Mouse (Mus musculus): ENCODE measurements at regions not wholly inside any gene's neighbourhood (a gene's known extent, or its start where the extent isn't known, plus 50 kb on each side); places are given as distances from the start of the nearest gene placed in this dataset.
A peak's percentile ranks its signal among the peaks of the same experiment; 100 is the strongest.

- DNase-seq (ENCODE audit: low read depth, low spot score) = no peak
These were observed 154.6 kb upstream of the Mvb12b start for GRCm38 (mm10) chr2:34042336-34042735.

DNA sequence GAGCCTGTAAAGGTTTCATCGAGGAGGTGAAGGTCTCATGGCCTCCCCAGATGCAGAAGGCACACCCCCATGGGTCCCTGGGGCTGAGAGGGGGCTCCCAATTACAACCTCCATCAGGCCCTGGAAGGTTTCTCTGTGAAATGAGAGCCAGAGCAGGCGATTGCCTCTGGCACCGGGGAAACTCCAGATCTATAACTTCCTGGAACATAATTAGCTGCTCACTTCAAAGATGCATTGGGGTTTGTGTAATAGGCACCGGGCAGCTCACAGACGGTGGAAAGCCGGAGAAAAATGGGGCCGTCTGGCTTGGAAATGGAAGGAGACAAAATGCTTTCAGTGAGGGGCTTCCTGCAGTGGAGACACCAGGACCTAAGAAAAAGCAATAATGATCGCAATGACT, 151.2 kb upstream of the Mvb12b start:
- DNase-seq (ENCODE audit: low read depth, low spot score) = no peak

GRCm38 (mm10) chr2:34033212-34033611, 145.5 kb upstream of the Mvb12b start:
- DNase-seq (ENCODE audit: low read depth, low spot score) = no peak

DNA sequence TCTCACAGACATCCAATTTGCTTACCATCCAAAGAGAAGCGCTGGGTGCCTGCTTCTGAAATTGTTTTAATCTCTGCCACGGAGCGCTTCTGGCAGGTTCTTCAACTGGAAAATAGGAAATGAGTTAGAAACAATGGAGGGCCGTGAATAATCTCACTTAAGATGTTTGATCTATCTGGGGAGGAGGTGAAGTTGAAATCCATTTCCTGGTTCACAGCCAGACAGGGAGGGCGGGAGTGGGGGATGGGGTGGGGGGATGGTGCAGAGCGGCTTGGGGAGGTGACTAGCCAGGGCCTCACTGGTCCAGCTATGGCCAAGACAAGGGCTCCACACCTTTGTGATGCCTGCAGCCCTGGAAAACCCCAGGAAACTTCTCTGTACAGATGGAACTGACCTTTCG, 143.7 kb upstream of the Mvb12b start:
- DNase-seq (ENCODE audit: low read depth, low spot score) = no peak

DNA sequence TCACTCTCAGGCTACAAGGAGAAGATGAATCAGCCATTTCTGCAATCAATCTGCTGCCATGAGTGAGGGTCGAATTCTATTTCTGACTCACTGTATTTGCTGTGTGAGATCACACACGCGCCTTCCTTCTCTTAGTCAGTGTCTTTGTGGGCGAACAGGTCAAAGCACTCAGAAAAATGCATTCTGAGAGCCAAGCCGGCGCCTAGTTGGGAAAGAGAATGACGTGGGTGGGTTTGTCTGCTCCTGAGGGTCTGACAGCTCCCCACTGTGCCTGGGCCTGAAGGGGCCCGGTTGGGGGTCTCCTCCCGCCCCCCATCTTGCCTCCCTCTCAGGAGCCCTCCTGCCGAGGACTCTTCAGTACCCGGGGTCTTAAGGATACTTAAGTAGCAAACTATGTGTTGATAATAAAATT, 143.3 kb upstream of the Mvb12b start:
- DNase-seq (ENCODE audit: low read depth, low spot score) = no peak

GRCm38 (mm10) chr2:34027445-34027844, 139.7 kb upstream of the Mvb12b start:
- peak; percentile 59 for DNase-seq (ENCODE audit: low read depth, low spot score)

- no peak for DNase-seq (ENCODE audit: low read depth, low spot score)
These were observed 139.0 kb upstream of the Mvb12b start for GRCm38 (mm10) chr2:34026566-34027360.

DNA sequence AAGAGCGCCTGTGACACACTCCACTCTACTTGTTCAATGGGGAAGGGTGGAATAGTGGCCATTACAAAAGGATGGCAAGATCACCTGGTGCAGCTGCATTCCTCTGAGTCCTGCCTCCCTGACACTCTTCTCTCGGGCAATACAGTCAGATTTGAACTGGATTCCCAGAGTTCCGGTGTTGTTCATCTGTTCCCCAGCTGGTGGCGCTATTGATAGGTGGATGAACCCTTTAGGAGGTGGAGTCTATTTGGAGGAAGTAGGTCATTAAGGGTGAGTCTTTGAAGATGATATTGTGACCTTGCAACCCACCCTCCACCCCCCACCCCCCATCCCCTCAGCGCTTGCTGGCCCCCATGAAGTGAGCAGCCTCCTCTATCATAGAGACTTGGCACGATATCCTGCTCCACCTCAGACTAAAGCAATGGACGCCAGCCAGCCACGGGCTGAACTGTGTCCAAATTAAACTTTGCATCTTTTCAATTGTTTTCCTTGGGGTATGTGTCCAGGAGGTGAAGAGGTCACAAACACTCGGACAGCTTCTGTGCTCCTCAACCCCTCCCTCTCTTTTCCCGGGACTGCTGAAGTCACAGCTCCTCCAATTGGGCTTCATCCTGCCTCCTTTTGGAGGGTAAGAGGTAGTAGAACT, 138.1 kb upstream of the Mvb12b start:
- peak; percentile 40 for DNase-seq (ENCODE audit: low read depth, low spot score)

DNA sequence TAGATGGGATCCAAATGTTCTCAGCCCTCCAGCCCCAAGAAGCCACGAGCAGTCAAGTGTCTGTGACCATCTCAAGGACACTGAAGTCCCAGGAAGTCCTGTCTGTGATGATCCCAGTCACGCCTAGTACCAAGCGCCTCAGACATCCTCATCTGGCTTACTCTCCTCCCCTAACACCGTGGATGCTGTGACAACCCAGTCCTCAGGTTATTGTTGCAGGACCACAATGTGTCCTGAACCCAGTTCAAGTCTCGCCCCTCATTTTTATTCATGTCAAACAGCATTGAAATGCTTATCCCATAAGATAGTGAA, 129.4 kb upstream of the Mvb12b start:
- DNase-seq (ENCODE audit: low read depth, low spot score) = no peak

- no peak for DNase-seq (ENCODE audit: low read depth, low spot score)
These were observed 128.8 kb upstream of the Mvb12b start for GRCm38 (mm10) chr2:34016350-34017141.

DNA sequence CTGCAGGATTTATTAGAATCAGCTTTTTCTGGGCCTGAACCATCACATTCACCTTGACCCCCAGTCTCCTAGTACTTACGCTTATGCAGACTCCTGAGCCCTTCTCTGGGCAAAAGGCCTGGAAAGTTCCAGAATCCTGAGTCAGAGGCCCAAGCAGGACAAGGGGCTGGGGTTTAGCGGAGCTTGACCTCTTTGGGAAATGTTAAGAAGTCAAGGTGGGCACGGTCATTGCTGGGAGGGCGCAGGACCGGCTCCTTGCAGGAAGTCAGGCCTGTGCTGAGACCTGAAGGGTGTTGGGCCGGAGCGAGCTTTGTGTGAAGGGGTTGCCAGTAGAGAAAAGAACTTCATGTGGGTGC, 127.9 kb upstream of the Mvb12b start:
- no peak for DNase-seq (ENCODE audit: low read depth, low spot score)

GRCm38 (mm10) chr2:34014868-34015639, 127.3 kb upstream of the Mvb12b start:
- no peak for DNase-seq (ENCODE audit: low read depth, low spot score)

DNA sequence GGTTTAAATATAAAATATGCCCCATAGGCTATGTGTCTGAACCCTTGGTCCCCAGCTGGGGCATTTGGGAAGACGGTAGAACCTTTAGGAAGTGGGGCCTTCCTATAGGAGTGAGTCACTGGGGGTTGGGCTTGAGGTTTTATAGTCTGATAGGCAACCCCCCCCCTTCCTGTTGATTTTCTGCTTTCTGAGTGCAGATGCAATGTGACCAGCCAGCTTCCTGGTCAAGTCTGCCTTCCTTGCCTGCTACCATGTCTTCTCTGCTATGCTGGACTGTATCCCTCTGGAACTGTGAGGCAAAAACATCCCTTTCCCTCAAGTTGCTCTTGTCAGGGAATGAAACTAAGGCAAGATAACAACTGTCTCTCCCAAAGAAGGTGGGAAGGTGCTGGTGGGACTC, 122.4 kb upstream of the Mvb12b start:
- DNase-seq (ENCODE audit: low read depth, low spot score) = no peak

DNA sequence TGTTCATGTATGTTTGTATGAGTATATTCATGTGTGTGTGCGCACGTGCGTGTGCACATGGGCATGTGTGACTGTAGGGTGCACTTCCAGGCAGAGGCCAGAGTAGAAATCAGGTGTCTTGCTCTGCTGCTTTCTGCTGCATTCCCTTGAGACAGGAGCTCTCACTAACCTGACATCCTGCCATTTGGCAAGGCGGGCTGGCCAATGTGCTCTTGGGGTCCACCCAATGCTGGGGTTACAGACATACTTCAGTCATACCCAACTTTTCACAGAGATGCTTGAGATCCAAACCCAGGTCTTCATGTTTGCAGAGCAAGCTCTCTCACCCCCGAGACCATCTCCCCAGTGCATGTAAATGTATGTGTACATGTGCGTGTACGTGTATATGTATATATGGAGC, 120.2 kb upstream of the Mvb12b start:
- no peak for DNase-seq (ENCODE audit: low read depth, low spot score)

GRCm38 (mm10) chr2:33997106-33997505, 109.4 kb upstream of the Mvb12b start:
- no peak for DNase-seq (ENCODE audit: low read depth, low spot score)

GRCm38 (mm10) chr2:33996331-33996730, 108.6 kb upstream of the Mvb12b start:
- DNase-seq (ENCODE audit: low read depth, low spot score) = no peak

DNA sequence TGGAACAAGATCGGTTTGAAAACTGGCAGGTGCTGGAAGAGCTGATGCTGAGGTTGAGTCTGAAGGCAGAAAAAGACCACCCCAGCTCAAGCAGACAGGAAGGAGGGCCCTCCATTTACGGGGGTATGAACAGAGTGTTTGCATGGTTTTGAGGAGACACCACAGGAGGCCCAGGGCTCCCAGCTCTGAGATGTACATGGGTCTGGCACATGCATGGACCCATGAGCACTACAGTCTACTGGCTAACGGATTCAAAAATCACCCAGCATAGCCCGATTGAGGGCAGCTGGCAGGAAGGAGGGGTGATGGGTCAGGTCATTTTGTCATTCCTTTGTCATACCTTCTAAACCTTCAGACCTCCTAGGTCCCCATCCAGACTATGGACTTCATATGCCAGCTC, 103.6 kb upstream of the Mvb12b start:
- DNase-seq (ENCODE audit: low read depth, low spot score) = no peak

GRCm38 (mm10) chr2:33990711-33991110, 103.0 kb upstream of the Mvb12b start:
- DNase-seq (ENCODE audit: low read depth, low spot score) = no peak

GRCm38 (mm10) chr2:33989555-33990370, 102.0 kb upstream of the Mvb12b start:
- no peak for DNase-seq (ENCODE audit: low read depth, low spot score)

DNA sequence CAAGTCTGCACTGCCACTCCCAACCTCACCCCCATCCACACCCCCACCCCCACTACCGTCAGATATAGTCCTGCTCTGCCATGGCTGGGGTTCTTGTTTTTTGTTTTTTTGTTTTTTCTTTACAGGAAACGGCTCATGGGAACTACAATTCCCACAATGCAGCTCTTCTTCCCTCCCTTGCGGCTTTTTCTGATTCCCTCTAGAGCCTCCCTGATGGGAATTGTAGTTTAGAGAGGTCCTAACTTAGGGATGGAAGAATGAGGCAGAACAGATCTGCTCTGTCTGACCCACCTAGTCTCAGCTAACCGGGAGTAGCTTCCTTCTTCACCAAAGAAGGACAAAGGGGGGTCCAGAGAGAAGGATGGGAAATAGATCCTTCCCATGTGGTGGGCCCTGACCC, 98.7 kb upstream of the Mvb12b start:
- peak; percentile 31 for DNase-seq (ENCODE audit: low read depth, low spot score)

DNA sequence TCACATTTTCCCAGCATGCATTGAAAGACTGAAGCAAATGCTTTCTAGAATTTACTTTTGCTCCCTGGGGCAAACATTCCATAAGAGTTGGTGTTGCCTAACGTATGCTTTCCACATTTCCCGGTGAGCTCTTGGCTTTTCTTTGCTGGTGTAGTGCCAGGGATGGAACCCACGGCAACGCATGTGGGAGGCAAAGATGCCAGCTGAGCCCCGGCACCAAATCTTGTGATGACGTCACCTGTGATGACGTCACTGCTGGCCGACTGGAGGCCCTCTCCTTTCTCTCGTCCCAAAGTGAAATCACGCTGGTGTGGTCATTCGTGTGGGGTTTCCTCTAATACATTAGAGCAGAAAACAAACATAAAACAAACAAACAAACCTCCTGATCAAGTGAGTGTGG, 97.6 kb upstream of the Mvb12b start:
- DNase-seq (ENCODE audit: low read depth, low spot score) = no peak
